Mouse (Mus musculus) midbrain, embryonic 13.5 days (tissue): ENCODE results near the gene Prss29. TPM values are rescaled to one million over a fixed set of nuclear protein-coding genes. Genes with fewer than 3 reads are reported as not detected.

Experiments
- ATAC-seq: fragments of 200-750 bp; cut with Nextera tagmentation; 2 replicates; pipeline ENCODE4 v1.8.0; 2017; ENCODE audit warnings: mild to moderate bottlenecking, moderate TSS enrichment, moderate library complexity
- H3K27ac ChIP-seq: fragments of 300-500 bp; sonication (generic); 2 replicates; pipeline ENCODE4 v1.5.1; 2015; ENCODE audit warnings: inconsistent platforms, mild to moderate bottlenecking, moderate library complexity
- H3K27me3 ChIP-seq: fragments of 300-500 bp; sonication (generic); 2 replicates; pipeline ENCODE4 v1.6.1; 2015; ENCODE audit warnings: mild to moderate bottlenecking, inconsistent platforms
- H3K36me3 ChIP-seq: fragments of 300-500 bp; sonication (generic); 2 replicates; pipeline ENCODE4 v1.6.1; 2015; ENCODE audit warnings: mild to moderate bottlenecking, inconsistent platforms
- H3K4me1 ChIP-seq: fragments of 300-500 bp; sonication (generic); replicated peaks from 2 replicates; pipeline ENCODE4 v1.6.1; 2015; ENCODE audit warnings: inconsistent platforms
- H3K4me2 ChIP-seq: fragments of 300-500 bp; sonication (generic); replicated peaks from 2 replicates; pipeline ENCODE4 v1.6.1; 2015; ENCODE audit warnings: moderate library complexity, mild to moderate bottlenecking, inconsistent platforms
- H3K4me3 ChIP-seq: fragments of 300-500 bp; sonication (generic); replicated peaks from 2 replicates; pipeline ENCODE4 v1.5.1; 2015; ENCODE audit warnings: mild to moderate bottlenecking, inconsistent platforms
- H3K9ac ChIP-seq: fragments of 300-500 bp; sonication (generic); replicated peaks from 2 replicates; pipeline ENCODE4 v1.6.1; 2015; ENCODE audit warnings: mild to moderate bottlenecking, inconsistent platforms
- H3K9me3 ChIP-seq: fragments of 300-500 bp; sonication (generic); 2 replicates; pipeline ENCODE4 v1.6.1; 2016; ENCODE audit warnings: mild to moderate bottlenecking, inconsistent platforms
- WGBS: fragments of 180-500 bp; shearing (Covaris S2); methylation state at CpG from one replicate; pipeline ENCODE4 v1.1.7; 2015; 5-methylcytosine and 5-hydroxymethylcytosine counted together
- polyA plus RNA-seq: library from polyadenylated mRNA; unstranded; fragments of >200 nt; fragmentation: Nextera tagmentation; extraction: Ambion mirVana; gene quantifications from 2 replicates; pipeline ENCODE4 v1.2.1, GENCODE M21; 2015

The Prss29 gene
- polyA plus RNA-seq, 1 experiment from 2014 or later: not detected

- no peak for ATAC-seq
- Histone ChIP-seq H3K9ac (no peak overlapping the region), H3K9me3 (no peaks in the 10 kb centered on the region), H3K27ac (no peak overlapping the region), H3K36me3 (no peaks in the 10 kb centered on the region), H3K4me3 (no peak overlapping the region), H3K27me3 (no peaks in the 10 kb centered on the region), H3K4me2 (no peak overlapping the region), H3K4me1 (no peaks in the 10 kb centered on the region)
- WGBS: 13% methylated on average over 1 of the region's 1 CpGs
Observed at GRCm38 (mm10) chr17:25363726-25364125, 45.3 kb downstream of the Prss29 start.

GRCm38 (mm10) chr17:25366005-25366404, 47.6 kb downstream of the Prss29 start, which contains the start of gene Tpsb2:
TSS of gene Tpsb2 (plus strand) at chr17:25366305.
- Histone ChIP-seq H3K4me2 (no peak within 1 kb of the TSS), H3K27me3 (no peaks in the 10 kb centered on the region), H3K9ac (no peak within 1 kb of the TSS), H3K4me3 (no peak within 1 kb of the TSS), H3K36me3 (no peaks in the 10 kb centered on the region), H3K27ac (no peak within 1 kb of the TSS), H3K9me3 (no peaks in the 10 kb centered on the region), H3K4me1 (no peaks in the 10 kb centered on the region)
- ATAC-seq: no peak
- 56% methylated on average over 2 of the region's 2 CpGs for WGBS

GRCm38 (mm10) chr17:25368973-25369372, 50.5 kb downstream of the Prss29 start, which contains the start of gene Tpsg1:
TSS of gene Tpsg1 (plus strand) at chr17:25369273.
- Histone ChIP-seq H3K4me3 (no peak within 1 kb of the TSS), H3K9ac (no peak within 1 kb of the TSS), H3K4me1 (no peaks in the 10 kb centered on the region), H3K27ac (no peak within 1 kb of the TSS), H3K9me3 (no peaks in the 10 kb centered on the region), H3K27me3 (no peaks in the 10 kb centered on the region), H3K4me2 (no peak within 1 kb of the TSS), H3K36me3 (no peaks in the 10 kb centered on the region)
- WGBS: 84% methylated on average over 3 of the region's 3 CpGs
- ATAC-seq: no peak

Other genes starting within 250 kb of the Prss29 start
- gene Tmem204, start 235.1 kb upstream of the Prss29 start, polyA plus RNA-seq: 9.4 and 10.8 TPM in 2 replicates
- 45.3 and 48.0 TPM in 2 replicates for gene Telo2, start 202.7 kb upstream of the Prss29 start, polyA plus RNA-seq
- not detected in 2 replicates for gene Ptx4, start 197.9 kb upstream of the Prss29 start, polyA plus RNA-seq
- gene Clcn7, start 185.3 kb upstream of the Prss29 start, polyA plus RNA-seq: 29.1 and 29.7 TPM in 2 replicates
- gene Ccdc154, start 156.2 kb upstream of the Prss29 start, polyA plus RNA-seq: not detected in 2 replicates
- not detected in 2 replicates for gene Gm38655, start 143.2 kb upstream of the Prss29 start, polyA plus RNA-seq
- 36.1 and 37.1 TPM in 2 replicates for gene BC003965, start 134.1 kb upstream of the Prss29 start, polyA plus RNA-seq
- 13.0 and 13.4 TPM in 2 replicates for gene Unkl, start 130.3 kb upstream of the Prss29 start, polyA plus RNA-seq
- gene Gnptg, start 78.5 kb upstream of the Prss29 start, polyA plus RNA-seq: 86.0 and 90.4 TPM in 2 replicates
- gene Tsr3, start 78.5 kb upstream of the Prss29 start, polyA plus RNA-seq: 61.1 and 63.1 TPM in 2 replicates
- gene Baiap3, start 62.3 kb upstream of the Prss29 start, polyA plus RNA-seq: 8.7 and 9.2 TPM in 2 replicates
- 672 and 679 TPM in 2 replicates for gene Ube2i, start 44.0 kb upstream of the Prss29 start, polyA plus RNA-seq
- gene Prss34, start 20.3 kb upstream of the Prss29 start, polyA plus RNA-seq: not detected in 2 replicates
- not detected in 2 replicates for gene Prss28, start 10.0 kb upstream of the Prss29 start, polyA plus RNA-seq
- not detected in 2 replicates for gene Tpsab1, start 26.9 kb downstream of the Prss29 start, polyA plus RNA-seq
- not detected in 2 replicates for gene Tpsb2, start 47.7 kb downstream of the Prss29 start, polyA plus RNA-seq
- gene Tpsg1, start 50.6 kb downstream of the Prss29 start, polyA plus RNA-seq: 1.1 TPM in 1 of 2 replicates, not detected in the other
- gene Cacna1h, start 115.1 kb downstream of the Prss29 start, polyA plus RNA-seq: 8.6 and 11.5 TPM in 2 replicates
- 0.50 and 0.81 TPM in 2 replicates for gene Tekt4, start 136.0 kb downstream of the Prss29 start, polyA plus RNA-seq
- gene Sstr5, start 178.6 kb downstream of the Prss29 start, polyA plus RNA-seq: 0.15 and 0.24 TPM in 2 replicates